Mouse (Mus musculus): ENCODE results near the gene Rtp3. TPM values are rescaled to one million over a fixed set of nuclear protein-coding genes. Genes with fewer than 3 reads are reported as not detected.

The Rtp3 gene
- total RNA-seq, 2 experiments from 2014 or later: not detected

GRCm38 (mm10) chr9:110948813-110949310 lies 41.5 kb downstream of the Rtp3 start:
- ATAC-seq (replicated peaks; ENCODE audit: low FRiP score, low TSS enrichment, poor library complexity, severe bottlenecking): no peak

DNA sequence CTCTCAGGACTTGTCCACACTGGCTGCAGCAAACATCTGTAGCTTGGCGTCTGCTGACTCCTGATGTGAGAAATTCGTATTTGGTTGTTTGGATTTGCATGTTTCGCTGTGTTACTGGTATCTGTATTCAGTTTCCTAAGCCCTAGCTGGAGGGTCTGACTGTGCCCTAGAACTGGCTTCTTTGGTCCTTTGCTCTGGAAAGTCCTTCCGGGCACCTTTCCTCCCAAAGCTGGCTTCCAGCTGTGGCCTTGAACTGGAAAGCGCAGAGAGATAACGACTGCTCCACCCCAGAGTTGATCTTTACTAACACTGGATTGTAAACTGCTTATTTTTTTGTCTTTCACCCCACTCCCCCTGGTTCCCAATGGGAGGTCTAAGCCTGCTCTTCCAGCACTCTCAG lies 42.5 kb downstream of the Rtp3 start:
- no peak for ATAC-seq (replicated peaks; ENCODE audit: low FRiP score, low TSS enrichment, poor library complexity, severe bottlenecking)

- ATAC-seq (replicated peaks; ENCODE audit: low FRiP score, low TSS enrichment, poor library complexity, severe bottlenecking): no peak
Measured at GRCm38 (mm10) chr9:110947261-110947661, 43.1 kb downstream of the Rtp3 start.

GRCm38 (mm10) chr9:110946548-110947044 lies 43.8 kb downstream of the Rtp3 start:
- no peak for ATAC-seq (replicated peaks; ENCODE audit: low FRiP score, low TSS enrichment, poor library complexity, severe bottlenecking)

- ATAC-seq (replicated peaks; ENCODE audit: low FRiP score, low TSS enrichment, poor library complexity, severe bottlenecking): no peak
Measured at GRCm38 (mm10) chr9:110945926-110946325, 44.5 kb downstream of the Rtp3 start, which contains the start of gene Tdgf1. TSS of gene Tdgf1 (minus strand) at chr9:110946158.

DNA sequence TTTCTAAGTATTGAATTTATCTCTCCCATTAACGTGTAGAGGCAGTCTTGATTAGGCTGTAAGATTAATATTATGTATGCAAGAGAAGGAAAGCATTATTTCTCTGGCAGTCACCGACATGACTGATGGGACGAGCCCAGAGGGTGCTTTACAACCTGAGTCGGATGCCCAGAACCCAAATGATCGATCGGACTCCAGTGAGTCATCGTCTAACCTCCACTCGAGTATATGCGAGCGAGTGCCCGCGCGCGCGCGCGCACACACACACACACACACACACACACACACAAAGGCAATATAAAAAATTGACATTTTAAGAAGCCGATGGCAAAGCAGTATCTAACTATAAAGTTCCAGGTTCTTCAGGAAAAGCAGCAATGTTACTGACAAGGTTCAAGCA lies 45.0 kb downstream of the Rtp3 start:
- no peak for ATAC-seq (replicated peaks; ENCODE audit: low FRiP score, low TSS enrichment, poor library complexity, severe bottlenecking)

- peak; percentile 58; the same call in 1 of the 2 replicates for ATAC-seq (replicated peaks; ENCODE audit: low FRiP score, low TSS enrichment, poor library complexity, severe bottlenecking)
Measured at GRCm38 (mm10) chr9:110944265-110944664, 46.1 kb downstream of the Rtp3 start.

GRCm38 (mm10) chr9:110937506-110938490 lies 52.6 kb downstream of the Rtp3 start:
- ATAC-seq (replicated peaks; ENCODE audit: low FRiP score, low TSS enrichment, poor library complexity, severe bottlenecking): no peak

GRCm38 (mm10) chr9:110935941-110936340 lies 54.4 kb downstream of the Rtp3 start:
- ATAC-seq (replicated peaks; ENCODE audit: low FRiP score, low TSS enrichment, poor library complexity, severe bottlenecking): no peak

Other genes starting within 250 kb of the Rtp3 start
- not detected in 2 replicates for gene Myl3, start 248.7 kb downstream of the Rtp3 start, total RNA-seq (2014; fragmentation: Nextera tagmentation)
- gene Myl3, start 248.7 kb downstream of the Rtp3 start, total RNA-seq (2017): not detected in 2 replicates
- not detected in 2 replicates for gene Pth1r, start 243.4 kb downstream of the Rtp3 start, total RNA-seq (2014; fragmentation: Nextera tagmentation)
- not detected in 2 replicates for gene Pth1r, start 243.4 kb downstream of the Rtp3 start, total RNA-seq (2017)
- gene Prss42, start 192.4 kb downstream of the Rtp3 start, total RNA-seq (2014; fragmentation: Nextera tagmentation): not detected in 2 replicates
- gene Prss42, start 192.4 kb downstream of the Rtp3 start, total RNA-seq (2017): not detected in 2 replicates
- not detected in 2 replicates for gene Prss44, start 176.6 kb downstream of the Rtp3 start, total RNA-seq (2014; fragmentation: Nextera tagmentation)
- gene Prss44, start 176.6 kb downstream of the Rtp3 start, total RNA-seq (2017): not detected in 2 replicates
- gene Prss43, start 163.9 kb downstream of the Rtp3 start, total RNA-seq (2014; fragmentation: Nextera tagmentation): not detected in 2 replicates
- not detected in 2 replicates for gene Prss43, start 163.9 kb downstream of the Rtp3 start, total RNA-seq (2017)
- gene Prss45, start 156.0 kb downstream of the Rtp3 start, total RNA-seq (2014; fragmentation: Nextera tagmentation): not detected in 2 replicates
- gene Prss45, start 156.0 kb downstream of the Rtp3 start, total RNA-seq (2017): not detected in 2 replicates
- gene Prss46, start 146.1 kb downstream of the Rtp3 start, total RNA-seq (2014; fragmentation: Nextera tagmentation): not detected in 2 replicates
- gene Prss46, start 146.1 kb downstream of the Rtp3 start, total RNA-seq (2017): not detected in 2 replicates
- 37.4 and 42.3 TPM in 2 replicates for gene Prss50, start 132.6 kb downstream of the Rtp3 start, total RNA-seq (2014; fragmentation: Nextera tagmentation)
- gene Prss50, start 132.6 kb downstream of the Rtp3 start, total RNA-seq (2017): 16.5 and 28.2 TPM in 2 replicates
- 3.7 TPM in 1 of 2 replicates, not detected in the other for gene Als2cl, start 110.7 kb downstream of the Rtp3 start, total RNA-seq (2014; fragmentation: Nextera tagmentation)
- 0.66 and 1.0 TPM in 2 replicates for gene Als2cl, start 110.7 kb downstream of the Rtp3 start, total RNA-seq (2017)
- gene Tmie, start 110.5 kb downstream of the Rtp3 start, total RNA-seq (2014; fragmentation: Nextera tagmentation): 0.94 TPM in 1 of 2 replicates, not detected in the other
- gene Tmie, start 110.5 kb downstream of the Rtp3 start, total RNA-seq (2017): 0.88 TPM in 1 of 2 replicates, not detected in the other
- not detected in 2 replicates for gene Fam240a, start 73.7 kb downstream of the Rtp3 start, total RNA-seq (2014; fragmentation: Nextera tagmentation)
- not detected in 2 replicates for gene Fam240a, start 73.7 kb downstream of the Rtp3 start, total RNA-seq (2017)
- not detected in 2 replicates for gene Tdgf1, start 44.4 kb downstream of the Rtp3 start, total RNA-seq (2014; fragmentation: Nextera tagmentation)
- not detected in 2 replicates for gene Tdgf1, start 44.4 kb downstream of the Rtp3 start, total RNA-seq (2017)
- 1.2 TPM in 1 of 2 replicates, not detected in the other for gene Lrrc2, start 39.0 kb downstream of the Rtp3 start, total RNA-seq (2014; fragmentation: Nextera tagmentation)
- 0.72 TPM in 1 of 2 replicates, not detected in the other for gene Lrrc2, start 39.0 kb downstream of the Rtp3 start, total RNA-seq (2017)
- 126 TPM in 1 of 2 replicates, not detected in the other for gene Ltf, start 28.7 kb upstream of the Rtp3 start, total RNA-seq (2014; fragmentation: Nextera tagmentation)
- 5.8 and 33.5 TPM in 2 replicates for gene Ltf, start 28.7 kb upstream of the Rtp3 start, total RNA-seq (2017)
- 0.82 and 1.8 TPM in 2 replicates for gene Ccrl2, start 66.9 kb upstream of the Rtp3 start, total RNA-seq (2014; fragmentation: Nextera tagmentation)
- gene Ccrl2, start 66.9 kb upstream of the Rtp3 start, total RNA-seq (2017): 1.8 and 3.1 TPM in 2 replicates
- gene Lrrfip2, start 127.0 kb upstream of the Rtp3 start, total RNA-seq (2014; fragmentation: Nextera tagmentation): 15.9 and 31.8 TPM in 2 replicates
- 54.7 and 56.0 TPM in 2 replicates for gene Lrrfip2, start 127.0 kb upstream of the Rtp3 start, total RNA-seq (2017)